Mouse (Mus musculus) kidney, adult 2 months (tissue): ENCODE data around the gene Bcl6.

Source experiments
- CTCF ChIP-seq: fragments of 200-500 bp; conservative IDR thresholded peaks from 2 replicates; pipeline ENCODE4 v1.5.1; 2011; ENCODE audit warnings: low read depth, mild to moderate bottlenecking, control low read depth, low read length, moderate library complexity, mixed read lengths; ENCODE audit not compliant: insufficient read depth, insufficient read length
- POLR2A ChIP-seq: fragments of 200-500 bp; IDR thresholded peaks from one replicate; pipeline ENCODE4 v1.6.1; 2011; ENCODE audit warnings: low read depth, low read length, control low read depth

DNA sequence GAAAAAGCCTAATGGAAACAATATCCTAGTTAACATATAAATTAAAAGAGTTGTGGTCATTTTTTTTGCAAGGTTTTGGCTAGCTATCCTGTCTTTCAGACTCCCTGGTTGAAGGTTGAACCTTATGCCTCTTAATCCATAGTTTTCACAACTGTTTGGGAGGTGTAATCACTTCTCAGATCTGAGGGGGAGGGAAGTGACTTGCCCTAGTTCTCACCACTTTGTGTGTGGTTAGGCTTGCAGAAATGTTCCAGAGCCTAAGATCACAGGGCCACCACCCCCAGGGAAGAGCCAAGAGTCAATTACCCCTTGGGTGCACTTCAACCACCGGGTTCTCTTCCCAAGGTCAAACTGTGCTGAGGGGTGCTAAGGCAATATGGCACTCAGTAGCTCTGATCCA lies 33.1 kb upstream of the Bcl6 start:
- no peak for TF ChIP-seq CTCF
- TF ChIP-seq POLR2A: no peak
